Mouse (Mus musculus) activated CD4-positive, CD25-positive, alpha-beta regulatory T cell, adult 4 months (primary cell): ENCODE results near the gene Iqcg. TPM values are rescaled to one million over a fixed set of nuclear protein-coding genes. Genes with fewer than 3 reads are reported as not detected.

Experiments used
- ATAC-seq: one replicate; pipeline ENCODE4 v1.8.0; 2017
- polyA plus RNA-seq, 2 experiments: library from polyadenylated mRNA; unstranded; fragments of 100-300 nt; shearing (Covaris generic); gene quantifications; one replicate each; pipeline ENCODE4 v1.2.1; 2017

The Iqcg gene
- polyA plus RNA-seq, 2 experiments from 2014 or later: 0.88 to 1.2 TPM

GRCm38 (mm10) chr16:32973047-32973446, 83.0 kb downstream of the Iqcg start:
- no peak for ATAC-seq

GRCm38 (mm10) chr16:32972535-32972934, 83.5 kb downstream of the Iqcg start:
- ATAC-seq: peak; percentile 57

Other genes with a start within 250 kb of the Iqcg start
- not detected for gene Smbd1, start 245.7 kb downstream of the Iqcg start, polyA plus RNA-seq
- gene Fyttd1, start 178.7 kb downstream of the Iqcg start, polyA plus RNA-seq: 10 to 100 TPM; 66.7 to 69.8 TPM
- gene Rubcn, start 178.5 kb downstream of the Iqcg start, polyA plus RNA-seq: 10 to 100 TPM in 1 of 2 experiments, 1 to 10 TPM in 1; 6.6 to 13.0 TPM
- 10 to 100 TPM; 20.5 to 21.4 TPM for gene Lrch3, start 142.1 kb downstream of the Iqcg start, polyA plus RNA-seq
- gene Rpl35a, start 235 bp upstream of the Iqcg start, polyA plus RNA-seq: 1,000 to 10,000 TPM; 1,435 to 1,661 TPM
- gene Lmln, start 6.3 kb upstream of the Iqcg start, polyA plus RNA-seq: 1 to 10 TPM in 1 of 2 experiments, under 1 TPM in 1; 0.17 to 2.4 TPM
- 1 to 10 TPM; 5.7 to 7.5 TPM for gene Osbpl11, start 128.9 kb upstream of the Iqcg start, polyA plus RNA-seq
- gene Snx4, start 195.2 kb upstream of the Iqcg start, polyA plus RNA-seq: 100 to 1,000 TPM; 109 to 115 TPM